Mouse (Mus musculus) hindbrain, embryonic 10.5 days (tissue): ENCODE data around the gene Styx. TPM values are rescaled to one million over a fixed set of nuclear protein-coding genes. Genes with fewer than 3 reads are reported as not detected.
"Not testable (repeated sequence)": the region's sequence is repeated elsewhere in the genome, so short reads cannot be mapped to it uniquely, and the experiment has no call there.

ENCODE experiments used
- DNase-seq: peaks from one replicate; pipeline ENCODE4 v3.0.0-alpha.2; 2017; ENCODE audit warnings: low spot score
- H3K27ac ChIP-seq: fragments of 300-500 bp; sonication (generic); 2 replicates; pipeline ENCODE4 v1.5.1; 2016; ENCODE audit warnings: mild to moderate bottlenecking, moderate library complexity
- H3K27me3 ChIP-seq: fragments of 300-500 bp; sonication (generic); 2 replicates; pipeline ENCODE4 v1.6.1; 2016; ENCODE audit warnings: mild to moderate bottlenecking; ENCODE audit not compliant: poor library complexity, insufficient read depth, severe bottlenecking
- H3K36me3 ChIP-seq: fragments of 300-500 bp; sonication (generic); 2 replicates; pipeline ENCODE4 v1.6.1; 2016; ENCODE audit warnings: mild to moderate bottlenecking, moderate library complexity
- H3K4me1 ChIP-seq: fragments of 300-500 bp; sonication (generic); replicated peaks from 2 replicates; pipeline ENCODE4 v1.6.1; 2016; ENCODE audit warnings: mild to moderate bottlenecking
- H3K4me3 ChIP-seq: fragments of 300-500 bp; sonication (generic); 2 replicates; pipeline ENCODE4 v1.5.1; 2016; ENCODE audit warnings: mild to moderate bottlenecking, moderate library complexity
- H3K9me3 ChIP-seq: fragments of 300-500 bp; sonication (generic); 2 replicates; pipeline ENCODE4 v1.6.1; 2016; ENCODE audit warnings: mild to moderate bottlenecking, moderate library complexity
- WGBS: fragments of 180-500 bp; shearing (Covaris S2); methylation state at CpG from one replicate; pipeline ENCODE4 v1.1.7; 2016; 5-methylcytosine and 5-hydroxymethylcytosine counted together
- polyA plus RNA-seq: library from polyadenylated mRNA; unstranded; fragments of >200 nt; fragmentation: Nextera tagmentation; extraction: Ambion mirVana; gene quantifications from 2 replicates; pipeline ENCODE4 v1.2.1, GENCODE M21; 2016

Gene Styx
- polyA plus RNA-seq, 1 experiment from 2014 or later = 30.6 TPM

DNA sequence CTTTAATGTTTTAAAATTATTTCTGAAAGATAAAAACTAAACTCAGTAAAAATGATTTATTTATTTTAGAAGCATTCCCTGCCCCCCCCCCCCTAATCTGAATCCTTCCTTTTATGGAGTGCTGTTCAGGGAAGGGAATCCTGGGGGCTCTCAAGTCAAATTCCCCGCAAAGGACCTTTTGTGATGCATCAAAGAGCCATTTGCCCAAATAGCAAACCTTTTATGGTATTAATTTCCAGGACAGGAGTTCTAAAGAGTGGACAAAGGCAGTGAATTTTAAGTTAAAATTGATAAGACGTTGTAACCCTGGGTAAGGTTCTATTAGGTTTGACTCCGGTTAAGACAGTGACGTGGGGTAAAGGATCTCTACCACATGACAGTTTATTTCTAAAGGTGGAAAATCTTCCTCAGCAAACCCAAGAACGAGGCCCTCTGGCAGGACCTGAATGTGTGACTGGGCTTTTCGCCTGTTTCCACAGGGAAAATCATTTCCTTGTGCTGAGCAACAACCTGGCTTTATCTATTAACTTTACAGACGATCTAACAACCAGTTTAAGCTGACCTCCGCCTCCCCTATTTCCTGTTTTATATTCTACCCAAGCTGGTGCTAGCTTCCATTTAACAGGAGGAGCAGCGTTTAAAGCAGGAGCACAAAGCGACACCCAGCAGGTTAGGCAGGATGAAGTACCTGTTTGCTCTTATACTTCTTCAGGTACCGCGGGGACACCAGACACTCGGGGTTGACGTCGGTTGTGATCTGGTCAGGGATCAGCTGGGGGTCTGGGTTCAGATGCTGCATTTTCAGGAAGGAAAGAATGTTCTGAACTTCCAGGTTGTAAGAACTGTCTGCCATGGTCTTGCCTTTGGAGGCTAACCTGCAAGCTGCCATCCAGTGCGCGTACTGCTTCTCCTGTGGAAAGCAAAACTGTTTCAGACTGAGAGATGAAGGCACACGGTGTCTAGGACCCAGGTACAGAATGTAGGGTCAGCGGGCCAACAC, 113.4 kb downstream of the Styx start:
- Histone ChIP-seq H3K4me1 (peaks cover 32% of the 10 kb centered on the region), H3K27me3 (no peaks in the 10 kb centered on the region), H3K9me3 (peaks cover 1% of the 10 kb centered on the region; the same call in 1 of the 2 replicates), H3K4me3 (no peak overlapping the region), H3K36me3 (peaks cover 76% of the 10 kb centered on the region), H3K27ac (peak overlapping the region; percentile 86)
- WGBS = 66% methylated on average over 19 of the region's 19 CpGs
- no peak for DNase-seq

DNA sequence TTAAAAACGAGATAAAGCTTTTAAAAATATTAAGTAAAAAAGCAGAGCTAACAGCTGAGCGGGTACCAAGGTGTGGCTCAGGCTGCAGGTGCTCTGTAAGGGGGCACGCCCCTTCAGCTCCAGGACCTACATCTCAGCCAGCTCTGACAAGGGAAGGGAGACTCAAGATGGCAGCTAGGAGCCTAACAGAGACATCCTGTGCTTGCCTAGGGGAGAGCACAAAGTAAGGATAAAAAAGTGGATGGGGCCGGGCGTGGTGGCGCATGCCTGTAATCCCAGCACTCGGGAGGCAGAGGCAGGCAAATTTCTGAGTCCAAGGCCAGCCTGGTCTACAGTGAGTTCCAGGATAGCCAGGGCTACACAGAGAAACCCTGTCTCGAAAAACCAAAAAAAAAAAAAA, 115.5 kb downstream of the Styx start:
- Histone ChIP-seq H3K4me1 (peaks cover 32% of the 10 kb centered on the region), H3K36me3 (peaks cover 77% of the 10 kb centered on the region)
- H3K27me3 ChIP-seq, DNase-seq, H3K4me3 ChIP-seq, H3K27ac ChIP-seq, H3K9me3 ChIP-seq: not testable (repeated sequence)
- 95% methylated on average over 7 of the region's 8 CpGs for WGBS

- Histone ChIP-seq H3K27me3 (no peaks in the 10 kb centered on the region), H3K27ac (no peak overlapping the region), H3K4me1 (peaks cover 4% of the 10 kb centered on the region), H3K36me3 (peaks cover 95% of the 10 kb centered on the region), H3K4me3 (no peak overlapping the region), H3K9me3 (peaks cover 7% of the 10 kb centered on the region)
- no peak for DNase-seq
- WGBS = 90% methylated on average over 8 of the region's 8 CpGs
These were observed 118.6 kb downstream of the Styx start for GRCm38 (mm10) chr14:45469446-45469845.

Other genes starting within 250 kb of the Styx start
- gene Gpr137c, start 131.4 kb upstream of the Styx start, polyA plus RNA-seq = 4.3 and 6.2 TPM in 2 replicates
- gene Txndc16, start 130.8 kb upstream of the Styx start, polyA plus RNA-seq = 15.1 and 16.5 TPM in 2 replicates
- 26.1 and 33.5 TPM in 2 replicates for gene Ero1l, start 32.3 kb upstream of the Styx start, polyA plus RNA-seq
- 168 and 199 TPM in 2 replicates for gene Psmc6, start 21.3 kb upstream of the Styx start, polyA plus RNA-seq
- 38.6 and 46.1 TPM in 2 replicates for gene Gnpnat1, start 53.8 kb downstream of the Styx start, polyA plus RNA-seq
- 74.3 and 89.6 TPM in 2 replicates for gene Fermt2, start 179.0 kb downstream of the Styx start, polyA plus RNA-seq